Mouse (Mus musculus): Measurements from ENCODE around the gene Comt.
A peak's percentile ranks its signal among the peaks of the same experiment; 100 is the strongest.

Comt gene

GRCm38 (mm10) chr16:18411802-18412476 is 14.7 kb downstream of the Comt start:
- DNase-seq (ENCODE audit: low read depth in 2 of 2, low spot score in 2 of 2) = no peak

DNA sequence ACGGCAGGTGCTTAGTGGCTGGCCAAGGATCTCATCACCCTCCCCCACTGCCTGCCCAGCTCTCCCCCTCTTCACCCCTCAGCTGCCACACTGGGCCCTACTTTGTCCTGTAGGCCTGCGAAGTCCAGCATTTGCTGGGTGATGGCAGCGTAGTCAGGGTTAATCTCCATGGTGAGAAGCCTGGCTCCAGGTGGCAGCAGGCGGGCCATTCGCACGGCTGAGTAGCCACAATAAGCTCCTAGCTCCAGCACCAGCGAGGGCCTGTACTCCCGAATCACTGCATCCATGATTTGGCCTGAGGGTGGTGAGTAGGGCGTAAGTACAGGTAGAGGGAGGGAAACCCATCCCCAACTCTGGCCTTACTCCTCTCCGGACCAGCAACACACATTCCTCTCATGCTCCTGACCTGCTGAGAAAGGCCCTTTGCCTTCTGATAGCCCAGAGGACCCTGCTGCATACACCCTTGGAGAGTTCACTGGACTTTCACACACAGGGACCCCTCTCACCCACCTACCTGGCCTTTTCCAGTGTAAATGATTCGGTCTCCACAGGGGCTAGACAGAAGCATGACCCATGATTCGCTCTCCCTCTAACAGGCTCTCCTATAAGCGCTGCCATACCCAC is 15.5 kb downstream of the Comt start:
- DNase-seq (ENCODE audit: low read depth in 2 of 2, low spot score in 2 of 2) = no peak

DNA sequence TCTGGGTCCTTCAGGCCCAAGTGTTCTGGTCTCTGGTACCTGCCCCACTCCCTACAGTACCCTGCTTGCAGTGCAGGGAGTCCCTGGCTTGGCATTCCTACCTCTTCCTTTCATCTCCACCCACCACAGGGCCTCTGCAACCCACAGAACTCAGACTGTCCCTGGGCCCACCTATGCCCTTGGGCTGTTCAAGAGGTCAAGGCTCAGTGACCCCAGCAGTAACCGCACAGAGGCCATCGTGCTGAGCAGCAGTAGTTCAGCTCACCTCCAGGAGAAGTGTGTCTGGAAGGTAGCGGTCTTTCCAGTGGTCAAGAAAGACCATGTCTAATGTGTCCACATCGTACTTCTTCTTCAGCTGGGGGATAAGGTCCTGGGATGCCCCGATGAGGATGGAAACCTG is 16.2 kb downstream of the Comt start:
- no peak for DNase-seq (ENCODE audit: low read depth in 2 of 2, low spot score in 2 of 2)

DNA sequence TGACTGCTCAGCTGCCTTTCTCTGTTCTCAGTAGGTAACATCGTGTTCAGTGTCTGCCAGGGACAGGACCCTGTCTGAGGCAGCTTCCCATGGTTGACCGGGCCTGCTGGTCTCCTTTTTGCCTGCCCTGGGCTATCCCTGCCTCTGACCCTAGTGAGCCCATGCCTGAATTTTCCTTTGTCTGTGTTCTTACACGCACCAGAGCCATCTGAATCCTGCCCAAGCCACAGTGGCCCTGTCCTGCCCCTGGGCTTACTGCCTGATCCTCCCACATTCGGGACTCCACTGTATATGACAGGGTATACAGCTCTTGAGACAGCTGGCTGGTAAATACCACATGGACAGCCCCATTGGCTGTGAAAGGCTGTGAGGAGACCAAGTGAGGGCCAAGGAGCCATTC is 16.9 kb downstream of the Comt start:
- no peak for DNase-seq (ENCODE audit: low read depth in 2 of 2, low spot score in 2 of 2)

DNA sequence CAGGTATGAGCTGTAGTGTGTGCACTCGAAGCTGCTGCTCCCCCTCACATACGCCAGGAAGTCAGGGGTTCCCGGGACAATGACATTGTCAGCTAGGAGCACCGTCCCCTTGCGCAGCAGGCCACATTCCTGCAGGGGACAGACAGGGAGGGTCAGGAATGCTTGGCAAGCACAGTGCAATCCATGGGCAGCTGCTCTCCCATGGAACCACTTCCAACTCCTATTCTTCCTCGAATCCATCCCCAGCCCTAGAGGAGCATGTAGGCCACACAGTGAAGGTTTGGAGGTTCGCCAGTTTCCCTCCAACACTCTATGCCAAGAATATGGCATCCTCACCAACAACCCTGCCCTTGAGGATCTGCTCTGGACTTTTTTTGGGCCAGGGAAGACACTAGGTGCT is 18.7 kb downstream of the Comt start:
- DNase-seq (ENCODE audit: low read depth in 2 of 2, low spot score in 2 of 2) = no peak

- DNase-seq (ENCODE audit: low read depth in 2 of 2, low spot score in 2 of 2) = peak in 1 of 2 experiments; percentile 23
Measured at GRCm38 (mm10) chr16:18406293-18406692, 20.4 kb downstream of the Comt start.

DNA sequence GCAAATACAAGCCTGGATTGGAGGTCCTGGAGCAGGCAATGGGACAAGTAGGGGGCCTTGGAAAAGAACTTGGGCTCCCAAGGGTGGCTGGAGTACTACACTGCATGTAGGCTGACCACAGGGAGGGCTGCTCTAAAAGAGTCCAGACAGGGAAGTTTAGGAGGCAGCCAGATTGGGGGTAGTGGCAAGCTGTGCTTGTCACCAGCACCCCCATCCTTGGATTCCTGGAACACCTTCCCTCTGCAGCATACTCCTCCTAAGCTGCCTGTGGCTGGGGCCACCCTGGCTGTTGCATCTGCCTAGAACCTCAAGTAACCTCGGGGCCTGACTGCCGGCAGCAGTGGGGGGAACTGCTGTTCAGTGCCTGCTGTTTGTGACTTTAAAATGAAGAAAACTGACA is 20.8 kb downstream of the Comt start:
- DNase-seq (ENCODE audit: low read depth in 2 of 2, low spot score in 2 of 2) = no peak

DNA sequence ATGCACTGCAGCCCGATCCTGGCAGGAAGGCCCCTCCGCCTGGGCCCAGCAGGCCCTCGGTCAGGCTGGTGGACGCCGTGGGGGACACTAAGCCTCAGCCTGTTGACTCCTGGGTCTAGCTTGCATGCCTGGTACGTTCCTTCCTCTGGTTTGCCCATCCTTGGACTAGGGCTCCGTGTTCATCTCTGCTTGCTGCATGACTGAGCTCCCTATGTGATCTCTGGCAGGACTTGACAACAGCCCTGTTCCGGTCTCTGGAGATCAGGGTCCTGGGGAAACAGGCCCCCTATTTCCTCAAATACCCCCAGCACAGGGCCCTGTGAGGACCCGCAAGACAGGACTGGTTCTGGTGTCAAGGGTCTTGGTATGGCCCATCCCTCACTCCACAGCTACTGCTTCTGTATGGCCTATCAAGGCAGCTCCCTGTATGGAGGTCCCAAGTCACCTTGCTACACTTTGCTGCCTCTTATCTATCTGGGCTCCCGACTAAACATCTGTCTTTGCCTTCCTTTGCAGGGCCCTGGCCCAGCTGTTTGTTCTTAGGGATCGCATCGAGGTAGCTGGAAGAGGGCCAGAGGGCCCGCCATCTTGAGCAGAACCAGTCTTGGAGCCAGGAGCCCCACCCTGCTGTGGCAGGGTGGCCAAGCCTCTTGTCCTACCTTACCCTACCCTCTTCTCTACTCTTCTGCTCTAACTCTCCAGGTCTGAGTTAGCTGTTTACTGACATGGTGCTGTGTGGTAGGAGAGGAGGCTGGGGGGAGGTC is 21.4 kb downstream of the Comt start:
- DNase-seq (ENCODE audit: low read depth in 2 of 2, low spot score in 2 of 2) = no peak

GRCm38 (mm10) chr16:18403285-18403684 is 23.4 kb downstream of the Comt start:
- DNase-seq (ENCODE audit: low read depth in 2 of 2, low spot score in 2 of 2) = no peak

- DNase-seq (ENCODE audit: low read depth in 2 of 2, low spot score in 2 of 2) = no peak
Measured at GRCm38 (mm10) chr16:18400472-18401216, 26.0 kb downstream of the Comt start.

DNA sequence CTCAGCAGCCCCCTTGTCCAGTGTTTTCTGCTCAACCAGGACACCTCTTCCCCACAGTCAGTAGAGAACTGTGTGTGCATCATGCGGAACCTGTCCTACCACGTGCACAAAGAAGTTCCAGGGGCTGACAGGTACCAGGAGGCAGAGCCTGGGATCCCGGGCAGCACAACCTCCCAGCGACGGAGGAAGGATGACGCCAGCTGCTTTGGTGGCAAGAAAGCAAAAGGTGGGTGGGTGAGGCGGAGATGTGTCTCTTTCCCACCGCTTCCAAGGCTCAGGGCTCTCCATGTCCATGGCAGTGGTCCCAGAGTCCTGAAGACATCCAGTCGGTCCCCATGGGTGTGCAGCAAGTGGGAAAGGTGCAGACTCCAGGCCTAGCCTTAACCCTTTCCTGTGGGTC is 26.6 kb downstream of the Comt start:
- DNase-seq (ENCODE audit: low read depth in 2 of 2, low spot score in 2 of 2) = no peak

- no peak for DNase-seq (ENCODE audit: low read depth in 2 of 2, low spot score in 2 of 2)
Measured at GRCm38 (mm10) chr16:18396791-18397621, 29.6 kb downstream of the Comt start.

DNA sequence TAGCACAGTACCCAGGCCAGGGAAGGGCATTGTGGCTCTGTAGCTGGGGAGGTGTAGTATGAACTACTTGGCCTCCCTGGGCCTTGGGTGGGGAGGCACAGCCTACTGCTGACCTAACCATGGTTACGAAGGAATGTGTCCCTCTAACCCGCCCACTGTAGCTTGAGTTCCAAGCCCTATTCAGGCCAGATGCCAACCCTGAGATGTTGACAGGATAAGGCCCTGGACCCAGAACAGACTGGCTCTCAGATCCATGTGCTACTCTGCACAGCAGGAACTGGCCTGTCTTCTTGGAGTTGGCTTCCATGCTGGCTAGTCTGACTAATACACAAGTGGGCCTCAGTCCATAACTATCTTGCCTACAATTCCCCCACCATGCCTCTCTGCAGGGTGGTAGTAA is 30.5 kb downstream of the Comt start:
- no peak for DNase-seq (ENCODE audit: low read depth in 2 of 2, low spot score in 2 of 2)

- DNase-seq (ENCODE audit: low read depth in 2 of 2, low spot score in 2 of 2) = no peak
Measured at GRCm38 (mm10) chr16:18395620-18396036, 31.0 kb downstream of the Comt start.

DNA sequence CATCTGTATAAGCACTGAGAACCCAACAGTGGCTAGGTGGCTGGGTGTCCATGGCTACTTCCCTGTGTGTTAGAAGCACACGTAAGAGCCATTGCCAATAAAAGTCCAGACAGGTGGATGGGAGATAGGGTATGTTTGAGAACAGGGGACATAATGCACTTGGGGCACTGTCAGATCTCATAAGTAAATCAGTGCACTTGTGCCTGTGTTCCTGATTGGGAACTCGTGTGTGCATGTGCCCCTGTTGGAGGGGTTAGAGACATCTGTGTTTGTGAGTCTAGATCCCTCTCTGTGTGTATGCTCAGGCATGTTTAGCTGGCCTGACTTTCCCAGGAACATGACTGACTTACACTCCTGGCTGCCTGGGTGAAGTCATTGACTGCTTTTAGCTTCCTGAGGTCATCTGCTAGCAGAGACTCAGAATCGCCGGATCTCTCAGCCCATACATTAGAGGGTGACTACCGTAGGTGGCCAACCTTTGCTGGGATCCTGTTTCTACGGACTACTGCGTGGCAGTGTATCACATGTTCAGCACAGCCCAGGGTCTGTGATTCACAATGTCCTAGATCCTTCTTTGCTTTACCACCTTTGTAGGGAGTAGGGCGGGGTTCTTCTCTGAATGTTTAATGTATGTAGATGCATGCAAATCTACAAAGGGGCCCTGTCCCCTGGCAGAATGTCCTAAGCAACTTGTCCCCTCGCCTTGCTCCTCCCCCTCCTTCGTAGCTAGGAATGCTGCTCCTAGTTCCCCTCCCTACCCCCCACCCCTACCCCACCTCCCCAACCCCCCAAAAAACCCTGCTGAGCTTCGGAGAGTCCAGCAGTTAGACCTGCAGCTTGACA is 31.7 kb downstream of the Comt start:
- no peak for DNase-seq (ENCODE audit: low read depth in 2 of 2, low spot score in 2 of 2)

DNA sequence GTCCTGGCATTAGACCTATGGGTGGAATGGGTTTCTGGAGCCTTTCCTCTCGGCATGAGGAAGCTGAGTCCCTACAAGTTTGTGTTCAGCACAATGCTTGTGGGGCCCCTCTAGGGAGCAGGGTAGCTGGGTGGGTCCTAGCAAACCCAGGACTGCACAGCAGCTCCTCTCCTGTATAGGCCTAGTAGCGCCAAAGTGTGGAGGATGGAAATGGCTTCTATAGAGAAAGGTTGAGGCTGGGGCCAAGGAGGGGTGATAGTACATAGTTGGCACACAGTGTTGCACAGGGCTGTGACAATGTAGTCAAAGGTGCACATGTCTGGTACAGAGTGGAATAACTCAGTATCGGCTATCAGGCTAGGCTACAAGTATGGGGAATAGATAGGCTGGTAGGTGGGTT is 32.6 kb downstream of the Comt start:
- no peak for DNase-seq (ENCODE audit: low read depth in 2 of 2, low spot score in 2 of 2)

DNA sequence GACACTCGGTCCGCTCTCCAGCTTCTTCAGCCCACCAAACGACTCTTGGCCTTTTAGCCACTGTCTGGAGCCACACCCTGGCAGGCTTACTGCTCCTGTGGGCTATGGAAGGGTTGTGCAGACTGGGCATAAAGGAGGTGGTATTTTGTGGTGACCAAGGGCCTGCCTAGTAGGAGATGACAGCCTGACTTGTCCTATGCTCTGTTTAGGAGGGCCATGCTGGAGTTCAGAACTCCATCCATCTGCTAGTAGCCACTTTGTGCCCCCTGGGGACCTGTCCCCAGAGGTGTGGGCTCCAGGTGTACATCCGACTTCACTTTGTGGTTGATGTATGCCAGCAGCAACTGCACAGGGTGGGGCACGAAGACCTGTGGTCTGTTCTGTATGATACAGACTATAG is 33.1 kb downstream of the Comt start:
- DNase-seq (ENCODE audit: low read depth in 2 of 2, low spot score in 2 of 2) = no peak

GRCm38 (mm10) chr16:18392469-18393426 is 33.9 kb downstream of the Comt start:
- peak; percentile 30 to 50 for DNase-seq (ENCODE audit: low read depth in 2 of 2, low spot score in 2 of 2)

DNA sequence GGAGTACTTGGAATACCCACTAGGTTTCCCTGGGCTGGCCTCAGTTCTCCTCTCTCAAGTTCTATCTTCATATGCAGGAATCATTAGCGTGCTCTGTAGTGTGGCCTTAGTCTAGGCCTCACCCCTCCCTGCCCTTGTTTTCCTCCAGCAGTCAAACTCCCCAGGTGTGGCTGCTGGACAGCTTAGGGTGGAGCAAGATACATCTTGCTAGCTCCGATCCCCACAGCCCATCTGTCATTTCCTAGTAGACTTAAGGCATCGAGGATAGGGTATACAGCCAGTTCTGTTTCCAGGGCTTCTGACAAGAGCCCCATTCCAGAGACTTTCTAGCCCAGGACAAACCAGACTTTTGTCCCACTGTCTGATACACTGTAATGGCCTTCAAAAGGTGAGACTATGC is 34.9 kb downstream of the Comt start:
- DNase-seq (ENCODE audit: low read depth in 2 of 2, low spot score in 2 of 2) = no peak
